Mouse (Mus musculus) kidney, embryonic 16.5 days (tissue): ENCODE data around the gene Sh3gl3. TPM values are rescaled to one million over a fixed set of nuclear protein-coding genes. Genes with fewer than 3 reads are reported as not detected.
A peak's percentile ranks its signal among the peaks of the same experiment; 100 is the strongest.

Experiments
- ATAC-seq: fragments of 200-750 bp; cut with Nextera tagmentation; 2 replicates; pipeline ENCODE4 v1.8.0; 2017; ENCODE audit warnings: moderate TSS enrichment; ENCODE audit not compliant: low FRiP score, low TSS enrichment
- H3K27ac ChIP-seq: fragments of 300-500 bp; sonication (generic); 2 replicates; pipeline ENCODE4 v1.5.1; 2014; ENCODE audit warnings: low read length
- H3K27me3 ChIP-seq: fragments of 300-500 bp; sonication (generic); 2 replicates; pipeline ENCODE4 v1.6.1; 2014; ENCODE audit warnings: low read length, control low read depth, mixed read lengths; ENCODE audit not compliant: insufficient read depth
- H3K36me3 ChIP-seq: fragments of 300-500 bp; sonication (generic); 2 replicates; pipeline ENCODE4 v1.6.1; 2014; ENCODE audit warnings: low read length, control low read depth, mixed read lengths; ENCODE audit not compliant: insufficient read depth
- H3K4me1 ChIP-seq: fragments of 300-500 bp; sonication (generic); 2 replicates; pipeline ENCODE4 v1.6.1; 2014; ENCODE audit warnings: low read length, control low read depth, mixed read lengths; ENCODE audit not compliant: insufficient read depth
- H3K4me2 ChIP-seq: fragments of 300-500 bp; sonication (generic); replicated peaks from 2 replicates; pipeline ENCODE4 v1.6.1; 2014; ENCODE audit warnings: low read depth, low read length
- H3K4me3 ChIP-seq: fragments of 300-500 bp; sonication (generic); 2 replicates; pipeline ENCODE4 v1.5.1; 2014; ENCODE audit warnings: mild to moderate bottlenecking, low read length
- H3K9ac ChIP-seq: fragments of 300-500 bp; sonication (generic); replicated peaks from 2 replicates; pipeline ENCODE4 v1.6.1; 2014; ENCODE audit warnings: low read length
- H3K9me3 ChIP-seq: fragments of 300-500 bp; sonication (generic); 2 replicates; pipeline ENCODE4 v1.6.1; 2016; ENCODE audit warnings: low read length, control low read depth
- WGBS: fragments of 180-500 bp; shearing (Covaris S2); extraction: QIAGEN DNeasy Blood & Tissue Kit; methylation state at CpG from one replicate; pipeline ENCODE4 v1.1.7; 2014; 5-methylcytosine and 5-hydroxymethylcytosine counted together
- polyA plus RNA-seq: library from polyadenylated mRNA; unstranded; fragments of >200 nt; fragmentation: Nextera tagmentation; extraction: Ambion mirVana; gene quantifications from 2 replicates; pipeline ENCODE4 v1.2.1, GENCODE M21; 2015

Gene Sh3gl3
- polyA plus RNA-seq, 1 experiment from 2014 or later = 12.1 TPM

DNA sequence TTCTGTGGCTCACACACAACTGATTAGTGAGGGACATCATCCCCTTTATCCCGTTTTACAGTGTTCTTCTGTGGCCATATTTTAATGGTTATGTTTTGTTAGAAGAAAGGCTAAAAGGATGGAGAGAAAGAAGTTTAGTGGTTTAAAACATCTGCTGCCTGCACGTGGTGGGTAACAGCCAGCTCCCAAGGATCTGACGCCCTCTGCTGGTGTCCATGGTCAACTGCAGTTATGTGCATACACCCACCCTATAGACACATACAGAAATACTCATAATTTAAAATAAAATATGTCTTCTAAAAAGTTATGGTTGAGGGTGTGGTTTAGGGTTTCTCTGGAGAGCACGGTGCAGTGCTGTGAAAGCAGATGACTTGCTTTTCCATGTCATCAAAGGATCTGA is 164.9 kb downstream of the Sh3gl3 start:
- WGBS = 79% methylated on average over 4 of the region's 4 CpGs
- Histone ChIP-seq H3K27me3 (peaks cover 47% of the 10 kb centered on the region), H3K4me1 (peaks cover 23% of the 10 kb centered on the region)

DNA sequence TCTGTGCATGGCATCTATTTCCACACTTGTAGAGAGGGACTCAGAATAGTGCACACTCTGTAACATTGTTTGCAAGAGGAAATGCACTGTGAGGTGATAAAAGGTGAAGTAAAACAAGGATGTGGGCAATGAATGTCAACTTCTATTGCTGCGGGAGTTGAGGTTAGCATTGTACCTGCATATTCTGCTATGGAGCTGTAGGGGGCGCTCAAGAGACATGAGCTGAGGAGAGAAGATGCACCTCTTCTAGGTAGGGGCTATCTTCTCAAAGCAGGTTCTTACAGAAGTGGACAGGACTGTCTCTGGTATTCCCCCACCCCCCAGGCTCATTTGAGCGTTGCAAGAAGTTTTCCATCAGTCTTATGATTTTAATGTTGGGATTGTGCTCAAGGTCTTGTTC is 165.6 kb downstream of the Sh3gl3 start:
- Histone ChIP-seq H3K4me1 (peaks cover 23% of the 10 kb centered on the region), H3K27me3 (peaks cover 41% of the 10 kb centered on the region), H3K4me3 (no peak overlapping the region), H3K36me3 (no peaks in the 10 kb centered on the region), H3K4me2 (no peak overlapping the region), H3K27ac (no peak overlapping the region), H3K9ac (no peak overlapping the region), H3K9me3 (peaks cover 3% of the 10 kb centered on the region; the same call in 1 of the 2 replicates)
- 56% methylated on average over 3 of the region's 3 CpGs for WGBS
- ATAC-seq = no peak

More for the DNA sequence above, 164.9 kb downstream of the Sh3gl3 start:
- Histone ChIP-seq H3K4me2 (no peak overlapping the region), H3K9ac (no peak overlapping the region), H3K27ac (no peak overlapping the region), H3K36me3 (no peaks in the 10 kb centered on the region), H3K9me3 (peaks cover 3% of the 10 kb centered on the region; the same call in 1 of the 2 replicates), H3K4me3 (no peak overlapping the region)
- ATAC-seq = no peak

GRCm38 (mm10) chr7:82341476-82341875 is 167.8 kb downstream of the Sh3gl3 start:
- peaks cover 18% of the 10 kb centered on the region for H3K27me3 ChIP-seq
- no peak overlapping the region for H3K27ac ChIP-seq
- no peak overlapping the region for H3K9ac ChIP-seq
- H3K4me1 ChIP-seq = peaks cover 10% of the 10 kb centered on the region; the same call in 1 of the 2 replicates
- H3K36me3 ChIP-seq = no peaks in the 10 kb centered on the region
- WGBS = 23% methylated on average over 8 of the region's 8 CpGs
- H3K4me2 ChIP-seq = no peak overlapping the region
- H3K4me3 ChIP-seq = no peak overlapping the region
- H3K9me3 ChIP-seq = peaks cover 3% of the 10 kb centered on the region; the same call in 1 of the 2 replicates
- peak; percentile 39; the same call in 1 of the 2 replicates for ATAC-seq

GRCm38 (mm10) chr7:82346706-82347105 is 173.1 kb downstream of the Sh3gl3 start:
- peaks cover 5% of the 10 kb centered on the region; the same call in 1 of the 2 replicates for H3K4me1 ChIP-seq
- H3K4me3 ChIP-seq = no peak overlapping the region
- no peak overlapping the region for H3K4me2 ChIP-seq
- H3K27me3 ChIP-seq = no peaks in the 10 kb centered on the region
- H3K36me3 ChIP-seq = no peaks in the 10 kb centered on the region
- no peaks in the 10 kb centered on the region for H3K9me3 ChIP-seq
- ATAC-seq = no peak
- H3K9ac ChIP-seq = no peak overlapping the region
- 55% methylated on average over 2 of the region's 2 CpGs for WGBS
- H3K27ac ChIP-seq = no peak overlapping the region

DNA sequence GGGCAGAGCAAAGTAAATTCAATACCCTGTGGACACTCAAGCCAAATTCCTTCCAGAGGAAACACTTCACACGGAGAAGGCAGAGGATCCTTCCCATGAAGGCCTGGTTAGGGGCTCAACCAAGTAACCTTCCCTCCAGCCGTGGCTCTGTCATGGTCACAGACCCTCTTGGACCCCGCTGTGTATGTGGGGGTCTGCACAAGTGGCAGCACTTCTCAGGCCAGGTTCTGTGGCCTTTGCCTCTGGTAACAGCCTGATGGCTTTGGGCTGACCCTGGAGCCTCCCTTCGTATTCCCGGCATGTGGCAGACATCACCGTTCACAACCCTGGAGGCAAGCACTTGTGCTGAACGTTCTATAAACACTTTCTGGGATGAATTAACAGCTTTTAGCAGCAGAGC is 176.2 kb downstream of the Sh3gl3 start:
- H3K27ac ChIP-seq = no peak overlapping the region
- no peak overlapping the region for H3K4me2 ChIP-seq
- H3K27me3 ChIP-seq = no peaks in the 10 kb centered on the region
- no peak overlapping the region for H3K4me3 ChIP-seq
- H3K4me1 ChIP-seq = no peaks in the 10 kb centered on the region
- no peak for ATAC-seq
- no peak overlapping the region for H3K9ac ChIP-seq
- WGBS = 66% methylated on average over 7 of the region's 7 CpGs
- H3K9me3 ChIP-seq = no peaks in the 10 kb centered on the region
- H3K36me3 ChIP-seq = no peaks in the 10 kb centered on the region

- H3K27me3 ChIP-seq = no peaks in the 10 kb centered on the region
- 95% methylated on average over 3 of the region's 3 CpGs for WGBS
- H3K9me3 ChIP-seq = no peaks in the 10 kb centered on the region
- no peak for ATAC-seq
- H3K27ac ChIP-seq = no peak overlapping the region
- no peaks in the 10 kb centered on the region for H3K4me1 ChIP-seq
- no peak overlapping the region for H3K4me2 ChIP-seq
- H3K9ac ChIP-seq = no peak overlapping the region
- no peak overlapping the region for H3K4me3 ChIP-seq
- no peaks in the 10 kb centered on the region for H3K36me3 ChIP-seq
These were observed 176.8 kb downstream of the Sh3gl3 start for GRCm38 (mm10) chr7:82350421-82350820.

Other genes starting within 250 kb of the Sh3gl3 start
- 10.0 and 11.7 TPM in 2 replicates for gene Hdgfl3, start 239.4 kb upstream of the Sh3gl3 start, polyA plus RNA-seq
- gene Bnc1, start 181.5 kb upstream of the Sh3gl3 start, polyA plus RNA-seq = 0.15 and 0.50 TPM in 2 replicates
- gene Adamtsl3, start 161.9 kb downstream of the Sh3gl3 start, polyA plus RNA-seq = 0.47 and 0.72 TPM in 2 replicates